Mouse (Mus musculus) forebrain, embryonic 12.5 days (tissue): Measurements from ENCODE around the gene Ift57. TPM values are rescaled to one million over a fixed set of nuclear protein-coding genes. Genes with fewer than 3 reads are reported as not detected.

Experiments
- ATAC-seq: fragments of 200-750 bp; cut with Nextera tagmentation; 2 replicates; pipeline ENCODE4 v1.8.0; 2017; ENCODE audit warnings: moderate TSS enrichment; ENCODE audit not compliant: low FRiP score
- H3K27ac ChIP-seq: fragments of 300-500 bp; sonication (generic); 2 replicates; pipeline ENCODE4 v1.5.1; 2016; ENCODE audit warnings: mild to moderate bottlenecking
- H3K27me3 ChIP-seq: fragments of 300-500 bp; sonication (generic); 2 replicates; pipeline ENCODE4 v1.6.1; 2016; ENCODE audit warnings: mild to moderate bottlenecking
- H3K36me3 ChIP-seq: fragments of 300-500 bp; sonication (generic); replicated peaks from 2 replicates; pipeline ENCODE4 v1.6.1; 2016; ENCODE audit warnings: mild to moderate bottlenecking
- H3K4me1 ChIP-seq: fragments of 300-500 bp; sonication (generic); 2 replicates; pipeline ENCODE4 v1.6.1; 2016
- H3K4me2 ChIP-seq: fragments of 300-500 bp; sonication (generic); 2 replicates; pipeline ENCODE4 v1.6.1; 2016; ENCODE audit warnings: mild to moderate bottlenecking, moderate library complexity
- H3K4me3 ChIP-seq: fragments of 300-500 bp; sonication (generic); replicated peaks from 2 replicates; pipeline ENCODE4 v1.5.1; 2016; ENCODE audit warnings: mild to moderate bottlenecking
- H3K9ac ChIP-seq: fragments of 300-500 bp; sonication (generic); 2 replicates; pipeline ENCODE4 v1.6.1; 2016; ENCODE audit warnings: mild to moderate bottlenecking
- H3K9me3 ChIP-seq: fragments of 300-500 bp; sonication (generic); 2 replicates; pipeline ENCODE4 v1.6.1; 2016
- WGBS: fragments of 180-500 bp; shearing (Covaris S2); methylation state at CpG from one replicate; pipeline ENCODE4 v1.1.7; 2016; 5-methylcytosine and 5-hydroxymethylcytosine counted together
- polyA plus RNA-seq: library from polyadenylated mRNA; unstranded; fragments of >200 nt; fragmentation: Nextera tagmentation; extraction: Ambion mirVana; gene quantifications from 2 replicates; pipeline ENCODE4 v1.2.1, GENCODE M21; 2016

Ift57 gene
- polyA plus RNA-seq, result 36.6 and 39.0 TPM in 2 replicates

DNA sequence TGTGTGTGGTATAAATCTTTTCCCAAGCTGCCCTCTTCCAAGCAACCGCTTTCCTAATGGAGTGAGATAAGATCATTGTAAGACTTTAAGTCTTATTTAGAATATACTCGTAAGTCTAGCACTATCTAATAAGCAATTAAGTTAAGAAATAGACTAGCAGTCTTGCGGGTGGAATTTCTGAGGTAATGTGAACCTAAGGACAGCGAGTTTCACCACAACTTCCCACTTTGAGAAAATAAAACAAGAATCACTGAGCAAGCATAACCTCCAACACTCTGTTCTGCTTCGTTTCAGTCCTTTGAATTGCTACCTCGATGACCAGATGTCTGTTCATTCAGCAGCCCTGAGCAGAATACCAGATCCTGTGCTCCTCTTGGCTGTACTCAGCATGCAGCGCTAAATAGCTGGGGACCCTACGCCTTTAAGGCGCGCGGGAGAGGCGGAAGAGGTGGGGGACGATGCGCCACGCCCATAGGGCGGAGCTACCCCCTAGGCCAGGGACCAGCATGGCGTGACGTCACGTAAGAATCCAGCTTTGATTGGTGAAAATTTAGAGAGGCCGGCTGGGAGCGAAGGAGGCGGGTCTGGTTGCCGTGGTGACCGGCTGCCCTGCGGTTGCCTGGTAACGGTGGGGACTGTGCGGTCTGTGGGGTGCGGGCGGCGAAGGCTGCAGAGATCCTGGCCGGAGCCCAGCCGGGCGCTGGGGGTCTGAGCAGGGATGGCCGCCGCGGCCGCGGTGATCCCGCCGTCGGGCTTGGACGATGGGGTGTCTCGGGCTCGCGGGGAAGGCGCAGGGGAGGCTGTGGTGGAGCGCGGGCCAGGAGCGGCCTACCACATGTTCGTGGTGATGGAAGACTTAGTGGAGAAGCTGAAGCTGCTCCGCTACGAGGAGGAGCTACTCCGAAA, at the start of gene Ift57:
Gene Ift57, plus strand, starts transcription at position 614 of the 906 bp plus-strand sequence.
- peaks cover 15% of the 10 kb centered on the region for H3K4me1 ChIP-seq
- H3K9ac ChIP-seq, result peak within 1 kb of the TSS; percentile 77
- 3% methylated on average over 52 of the region's 53 CpGs for WGBS
- no peaks in the 10 kb centered on the region for H3K27me3 ChIP-seq
- H3K4me3 ChIP-seq, result peak within 1 kb of the TSS; percentile 74
- peak within 1 kb of the TSS; percentile 68; the same call in 1 of the 2 replicates for H3K27ac ChIP-seq
- H3K9me3 ChIP-seq, result no peaks in the 10 kb centered on the region
- peak within 1 kb of the TSS; percentile 64 for H3K4me2 ChIP-seq
- peak; percentile 100 for ATAC-seq
- no peaks in the 10 kb centered on the region for H3K36me3 ChIP-seq

DNA sequence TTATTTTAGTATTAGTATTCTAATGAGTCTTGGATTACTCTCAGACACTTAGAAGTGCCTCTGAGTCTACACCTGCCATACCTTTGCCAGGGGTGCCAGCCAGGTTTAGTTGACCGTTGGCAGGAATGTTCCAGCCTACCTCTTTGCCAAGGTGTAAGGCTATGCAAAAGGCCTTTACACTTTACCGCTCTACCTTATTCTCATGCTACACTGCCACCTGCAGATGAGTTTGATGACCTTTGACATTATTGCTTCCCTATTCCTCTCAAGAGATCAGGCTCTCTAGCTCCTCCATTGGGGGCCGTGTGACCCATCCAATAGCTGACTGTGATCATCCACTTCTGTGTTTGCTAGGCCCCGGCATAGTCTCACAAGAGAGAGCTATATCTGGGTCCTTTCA, 41.9 kb upstream of the Ift57 start:
- Histone ChIP-seq H3K27ac (no peak overlapping the region), H3K4me2 (no peak overlapping the region), H3K4me1 (no peaks in the 10 kb centered on the region), H3K36me3 (no peaks in the 10 kb centered on the region), H3K9ac (no peak overlapping the region), H3K9me3 (no peaks in the 10 kb centered on the region), H3K27me3 (no peaks in the 10 kb centered on the region), H3K4me3 (no peak overlapping the region)
- no peak for ATAC-seq
- 95% methylated on average over 4 of the region's 4 CpGs for WGBS

DNA sequence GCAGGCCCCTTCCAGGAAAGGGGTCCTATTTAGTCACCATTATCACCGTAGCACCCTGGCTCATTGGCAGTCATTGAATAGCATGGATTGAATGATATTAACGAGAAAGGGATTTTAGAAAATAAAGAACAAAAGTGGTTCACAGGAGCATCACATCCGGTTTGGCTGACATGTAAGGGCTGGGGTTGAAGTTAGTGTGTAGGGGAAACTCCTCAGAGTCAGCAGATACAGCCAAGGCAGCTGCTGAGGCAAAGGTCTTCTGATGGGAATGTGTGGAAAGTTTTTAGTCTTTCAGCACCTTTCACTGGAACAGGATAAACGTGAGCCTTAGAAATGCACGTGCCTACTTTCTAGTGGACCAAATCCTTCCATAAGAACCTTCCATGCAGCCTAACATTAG, 41.0 kb upstream of the Ift57 start:
- no peak overlapping the region for H3K9ac ChIP-seq
- WGBS, result 68% methylated on average over 5 of the region's 5 CpGs
- ATAC-seq, result no peak
- no peaks in the 10 kb centered on the region for H3K27me3 ChIP-seq
- H3K4me3 ChIP-seq, result no peak overlapping the region
- no peak overlapping the region for H3K4me2 ChIP-seq
- no peaks in the 10 kb centered on the region for H3K9me3 ChIP-seq
- H3K27ac ChIP-seq, result no peak overlapping the region
- no peaks in the 10 kb centered on the region for H3K36me3 ChIP-seq
- no peaks in the 10 kb centered on the region for H3K4me1 ChIP-seq

DNA sequence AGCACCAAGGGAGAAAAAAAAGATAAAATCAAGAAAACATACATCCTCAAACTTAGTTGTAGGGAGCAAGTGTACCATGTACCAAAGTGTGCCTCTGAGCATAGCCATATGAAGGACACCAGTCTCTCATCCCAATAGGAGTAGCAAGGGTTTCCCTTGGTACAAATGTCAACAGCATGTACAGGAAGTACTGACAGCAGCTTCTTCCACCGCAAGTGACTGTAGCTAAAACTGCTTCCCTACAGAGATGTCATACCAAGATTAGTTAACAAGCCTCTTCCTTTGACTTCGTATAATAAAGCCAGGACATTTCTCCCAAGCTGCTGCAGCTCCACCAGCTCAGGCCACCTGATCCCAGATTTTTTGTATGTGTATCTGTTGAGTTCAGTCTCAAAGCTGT, 39.9 kb upstream of the Ift57 start:
- H3K27me3 ChIP-seq, result no peaks in the 10 kb centered on the region
- no peaks in the 10 kb centered on the region for H3K9me3 ChIP-seq
- H3K27ac ChIP-seq, result no peak overlapping the region
- no peaks in the 10 kb centered on the region for H3K4me1 ChIP-seq
- H3K9ac ChIP-seq, result no peak overlapping the region
- H3K36me3 ChIP-seq, result no peaks in the 10 kb centered on the region
- H3K4me3 ChIP-seq, result no peak overlapping the region
- WGBS, result 82% methylated on average over 2 of the region's 2 CpGs
- no peak for ATAC-seq
- H3K4me2 ChIP-seq, result no peak overlapping the region

DNA sequence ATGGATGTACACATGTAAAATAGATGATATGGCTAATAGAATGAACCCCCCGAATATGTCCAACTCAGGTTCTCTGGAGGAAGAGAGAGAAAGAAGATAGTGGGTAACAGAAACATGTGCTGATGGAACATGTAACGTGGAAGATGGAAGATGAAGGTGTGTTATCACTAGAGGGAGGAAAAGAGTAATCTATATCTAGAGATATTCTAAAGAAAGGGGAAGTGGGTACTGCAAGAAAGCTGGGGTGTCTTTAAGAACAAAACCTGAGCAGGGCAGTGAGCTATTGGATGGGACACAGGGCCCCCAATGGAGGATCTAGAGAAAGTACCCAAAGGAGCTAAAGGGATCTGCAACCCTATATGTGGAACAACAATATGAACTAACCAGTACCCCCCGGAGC, 38.9 kb upstream of the Ift57 start:
- ATAC-seq, result no peak
- 97% methylated on average over 3 of the region's 3 CpGs for WGBS
- no peaks in the 10 kb centered on the region for H3K27me3 ChIP-seq

DNA sequence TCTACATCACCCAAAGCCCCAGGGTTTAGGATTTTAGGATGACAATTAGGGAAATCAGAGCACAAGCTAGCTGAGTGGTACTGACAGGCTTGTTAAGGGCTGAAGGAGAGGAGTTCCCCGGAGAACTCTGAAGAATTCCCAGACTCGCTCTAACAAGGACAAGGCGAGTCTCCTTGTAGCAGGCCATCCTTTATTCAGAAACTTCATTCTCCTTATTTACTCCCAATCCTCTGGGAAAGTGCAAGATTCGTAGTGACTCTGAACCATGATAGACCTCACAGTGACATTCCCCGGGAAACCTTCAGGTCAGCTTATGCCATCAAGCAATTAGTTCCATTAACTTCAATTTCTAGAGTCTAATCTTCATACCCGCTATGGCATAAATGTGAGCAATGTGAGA, 36.8 kb upstream of the Ift57 start:
- no peak overlapping the region for H3K27ac ChIP-seq
- no peaks in the 10 kb centered on the region for H3K4me1 ChIP-seq
- no peak for ATAC-seq
- no peak overlapping the region for H3K9ac ChIP-seq
- no peaks in the 10 kb centered on the region for H3K9me3 ChIP-seq
- no peak overlapping the region for H3K4me3 ChIP-seq
- H3K27me3 ChIP-seq, result no peaks in the 10 kb centered on the region
- H3K4me2 ChIP-seq, result no peak overlapping the region
- no peaks in the 10 kb centered on the region for H3K36me3 ChIP-seq
- 95% methylated on average over 6 of the region's 6 CpGs for WGBS

More for the DNA sequence above, 38.9 kb upstream of the Ift57 start:
- Histone ChIP-seq H3K4me1 (no peaks in the 10 kb centered on the region), H3K9me3 (no peaks in the 10 kb centered on the region), H3K4me3 (no peak overlapping the region), H3K27ac (no peak overlapping the region), H3K36me3 (no peaks in the 10 kb centered on the region), H3K9ac (no peak overlapping the region), H3K4me2 (no peak overlapping the region)

DNA sequence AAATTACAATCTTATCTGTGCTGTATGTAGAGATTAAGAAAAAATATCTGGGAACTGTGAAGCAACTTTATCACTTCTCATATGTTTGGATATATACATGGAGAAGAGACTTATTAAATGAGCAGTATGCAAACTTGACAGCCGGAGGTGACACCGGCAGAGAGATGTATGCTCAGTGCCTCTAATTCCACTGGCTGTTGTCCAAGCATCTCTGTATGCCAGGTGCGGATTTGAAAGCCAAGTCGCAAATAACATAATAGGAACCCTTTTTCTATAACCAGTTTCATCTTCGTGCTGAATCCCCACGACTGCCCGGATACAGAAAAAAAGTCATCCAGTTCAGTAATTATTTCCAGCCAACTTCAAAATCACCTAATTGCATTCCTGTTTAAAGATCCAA, 34.4 kb upstream of the Ift57 start:
- Histone ChIP-seq H3K9ac (no peak overlapping the region), H3K4me2 (no peak overlapping the region), H3K36me3 (no peaks in the 10 kb centered on the region), H3K4me1 (no peaks in the 10 kb centered on the region), H3K9me3 (no peaks in the 10 kb centered on the region), H3K27me3 (no peaks in the 10 kb centered on the region), H3K4me3 (no peak overlapping the region), H3K27ac (no peak overlapping the region)
- WGBS, result 87% methylated on average over 7 of the region's 7 CpGs
- no peak for ATAC-seq

DNA sequence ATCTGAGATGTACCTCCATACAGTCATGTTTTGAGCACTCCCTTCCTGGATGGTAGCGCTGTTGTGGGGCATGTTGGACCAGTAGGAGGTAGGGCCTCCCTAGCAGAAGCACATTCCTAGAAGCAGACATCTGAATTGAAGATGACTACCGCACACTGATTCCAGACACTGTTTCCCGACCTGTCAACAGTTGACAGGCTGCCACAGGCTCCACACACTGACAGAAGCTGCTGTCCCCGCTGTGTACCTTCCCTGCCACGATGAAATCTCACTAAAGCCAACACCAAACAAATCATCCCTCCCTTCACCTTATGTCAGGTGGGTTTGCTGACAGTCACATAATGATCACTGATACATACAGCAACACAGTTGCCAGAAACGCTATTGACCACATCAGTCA, 19.4 kb upstream of the Ift57 start:
- Histone ChIP-seq H3K27me3 (no peaks in the 10 kb centered on the region), H3K4me2 (no peak overlapping the region), H3K36me3 (no peaks in the 10 kb centered on the region), H3K27ac (no peak overlapping the region), H3K9ac (no peak overlapping the region), H3K4me1 (peaks cover 3% of the 10 kb centered on the region; the same call in 1 of the 2 replicates), H3K4me3 (no peak overlapping the region), H3K9me3 (no peaks in the 10 kb centered on the region)
- ATAC-seq, result no peak
- WGBS, result 88% methylated on average over 6 of the region's 6 CpGs

DNA sequence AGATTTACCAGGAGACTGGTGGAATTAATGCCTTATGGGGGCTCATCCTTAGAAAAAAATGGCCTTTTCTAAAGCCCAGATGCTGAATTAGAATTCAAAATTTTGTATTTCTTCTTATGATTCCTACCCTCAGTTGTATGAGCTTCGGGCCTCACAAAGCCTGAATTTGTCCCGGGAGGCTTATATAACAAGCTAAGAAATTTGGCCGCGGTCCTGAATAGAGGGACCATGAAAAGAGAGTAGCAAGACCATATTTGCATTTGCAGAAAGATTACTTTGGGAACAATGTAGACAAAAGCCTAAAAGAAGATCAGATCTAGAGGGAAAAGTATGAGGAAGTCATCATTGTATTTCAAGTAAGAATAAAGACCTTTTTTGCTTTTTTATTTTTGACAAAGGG, 14.1 kb upstream of the Ift57 start:
- no peak overlapping the region for H3K4me2 ChIP-seq
- H3K27me3 ChIP-seq, result no peaks in the 10 kb centered on the region
- H3K4me3 ChIP-seq, result no peak overlapping the region
- H3K9ac ChIP-seq, result no peak overlapping the region
- H3K4me1 ChIP-seq, result peaks cover 10% of the 10 kb centered on the region; the same call in 1 of the 2 replicates
- no peak overlapping the region for H3K27ac ChIP-seq
- no peaks in the 10 kb centered on the region for H3K9me3 ChIP-seq
- no peak for ATAC-seq
- no peaks in the 10 kb centered on the region for H3K36me3 ChIP-seq
- WGBS, result 35% methylated on average over 4 of the region's 4 CpGs

DNA sequence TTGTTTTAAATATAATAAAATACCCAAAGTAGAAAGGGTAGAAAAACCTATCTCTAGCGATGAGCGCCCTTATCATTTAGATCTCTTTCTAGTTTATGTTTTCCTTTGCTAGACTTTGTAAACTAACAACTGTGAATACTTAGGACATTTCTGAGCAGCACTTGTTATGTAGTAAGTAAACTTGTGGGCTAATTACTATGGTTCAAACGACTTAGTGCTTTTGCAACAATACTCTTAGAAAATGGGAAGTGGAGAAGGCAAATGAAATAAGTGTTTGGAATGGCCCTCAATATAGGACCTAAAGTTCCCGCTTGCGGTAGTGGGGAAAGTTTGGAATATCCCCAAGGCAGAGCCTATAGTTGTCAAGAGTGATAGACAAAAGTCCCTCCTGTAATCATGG, 788 bp downstream of the Ift57 start:
- Histone ChIP-seq H3K27ac (no peak overlapping the region), H3K4me1 (peaks cover 15% of the 10 kb centered on the region), H3K4me3 (peak overlapping the region; percentile 74), H3K36me3 (no peaks in the 10 kb centered on the region), H3K9me3 (no peaks in the 10 kb centered on the region), H3K9ac (peak overlapping the region; percentile 77; the same call in 1 of the 2 replicates), H3K27me3 (no peaks in the 10 kb centered on the region), H3K4me2 (peak overlapping the region; percentile 64)
- no peak for ATAC-seq
- WGBS, result 22% methylated on average over 5 of the region's 5 CpGs

DNA sequence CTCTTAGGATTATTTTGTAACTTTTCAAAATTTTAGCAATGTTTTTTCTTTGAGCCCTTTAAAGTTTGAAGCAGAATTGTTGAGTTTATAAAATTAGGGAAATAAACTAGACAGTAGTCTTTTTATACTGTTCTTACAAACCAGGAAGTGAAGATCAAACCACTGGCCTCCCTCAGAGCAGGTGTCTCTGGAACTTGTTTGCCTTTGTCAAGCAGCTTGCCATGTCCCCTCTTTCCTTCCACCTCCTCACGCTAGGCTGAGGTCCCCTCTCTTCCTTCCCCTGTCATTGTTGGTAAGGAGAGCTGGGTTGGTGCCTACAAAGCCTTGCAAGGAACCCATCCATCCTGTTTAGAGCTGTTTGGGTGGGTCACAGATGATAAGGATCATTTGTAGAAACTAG, 9.0 kb downstream of the Ift57 start:
- WGBS, result 89% methylated on average over 1 of the region's 1 CpGs
- Histone ChIP-seq H3K9ac (no peak overlapping the region), H3K36me3 (peaks cover 13% of the 10 kb centered on the region; the same call in 1 of the 2 replicates), H3K27me3 (no peaks in the 10 kb centered on the region), H3K9me3 (no peaks in the 10 kb centered on the region), H3K4me1 (no peaks in the 10 kb centered on the region), H3K27ac (no peak overlapping the region), H3K4me2 (no peak overlapping the region), H3K4me3 (no peak overlapping the region)
- ATAC-seq, result no peak

DNA sequence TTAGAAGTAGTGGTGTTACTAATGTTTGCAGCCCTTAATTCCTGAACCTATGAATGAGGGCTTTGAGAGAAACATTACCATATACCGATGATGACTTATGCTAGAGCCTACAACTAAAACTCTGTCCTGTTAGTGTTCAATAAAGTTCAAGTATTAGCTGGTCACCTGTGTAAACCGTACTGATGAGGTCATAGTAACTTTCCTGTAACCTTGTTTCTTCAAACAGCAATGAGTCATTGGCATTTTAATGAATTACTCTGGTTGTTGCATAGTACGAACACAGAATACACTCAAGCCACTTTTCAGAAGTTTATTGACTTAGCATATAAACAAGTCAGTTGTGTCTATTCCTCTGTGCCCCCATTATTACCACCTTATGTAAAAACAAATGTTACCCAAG, 11.2 kb downstream of the Ift57 start:
- H3K36me3 ChIP-seq, result peaks cover 13% of the 10 kb centered on the region
- no peak for ATAC-seq
- no peak overlapping the region for H3K27ac ChIP-seq
- H3K9ac ChIP-seq, result no peak overlapping the region
- no peak overlapping the region for H3K4me2 ChIP-seq
- no peaks in the 10 kb centered on the region for H3K9me3 ChIP-seq
- H3K4me3 ChIP-seq, result no peak overlapping the region
- WGBS, result 91% methylated on average over 3 of the region's 3 CpGs
- H3K4me1 ChIP-seq, result no peaks in the 10 kb centered on the region
- no peaks in the 10 kb centered on the region for H3K27me3 ChIP-seq

DNA sequence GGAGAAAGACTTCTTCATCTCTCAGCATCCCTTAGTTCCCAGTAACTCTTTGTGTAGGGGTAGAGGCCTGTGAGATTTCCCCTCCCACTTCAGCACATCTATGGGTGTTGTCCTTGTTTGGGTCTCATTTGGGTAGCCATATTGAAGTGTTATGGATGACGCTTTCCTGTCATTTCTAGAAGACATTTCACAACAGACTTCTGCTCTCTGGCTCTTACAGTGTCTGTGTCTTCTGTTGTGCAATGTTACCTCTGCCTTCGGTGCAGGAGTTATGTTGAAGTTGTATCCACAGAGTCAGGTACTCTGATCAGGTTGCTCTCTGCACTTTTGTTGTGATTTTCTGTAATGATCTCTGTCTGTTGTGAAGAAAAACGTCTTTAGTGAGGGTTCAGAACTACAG, 14.3 kb downstream of the Ift57 start:
- 78% methylated on average over 3 of the region's 3 CpGs for WGBS
- H3K9ac ChIP-seq, result no peak overlapping the region
- ATAC-seq, result no peak
- no peak overlapping the region for H3K4me3 ChIP-seq
- H3K27me3 ChIP-seq, result no peaks in the 10 kb centered on the region
- no peak overlapping the region for H3K4me2 ChIP-seq
- H3K36me3 ChIP-seq, result peaks cover 13% of the 10 kb centered on the region
- no peaks in the 10 kb centered on the region for H3K4me1 ChIP-seq
- no peaks in the 10 kb centered on the region for H3K9me3 ChIP-seq
- no peak overlapping the region for H3K27ac ChIP-seq
